Comparison of ENCODE assay signal across 1 mouse cellular context in the genomic region with DNA sequence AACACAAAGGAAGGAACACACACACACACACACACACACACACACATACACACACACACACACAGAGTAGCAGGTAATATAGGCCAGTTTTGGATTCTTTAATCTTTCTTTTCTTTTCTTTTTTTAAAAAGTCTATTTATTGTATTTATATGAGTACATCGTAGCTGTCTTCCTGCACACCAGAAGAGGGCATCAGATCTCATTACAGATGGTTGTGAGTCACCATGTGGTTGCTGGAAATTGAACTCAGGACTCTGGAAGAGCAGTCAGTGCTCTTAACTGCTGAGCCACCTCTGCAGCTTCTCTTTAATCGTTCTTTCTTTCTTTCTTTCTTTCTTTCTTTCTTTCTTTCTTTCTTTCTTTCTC.
TF ChIP-seq lines count a peak whose summit lies in the region.

No protein-coding gene starts in this region.

TF ChIP-seq in CH12.LX, 34 proteins besides CTCF, POLR2A, EP300 and RAD21:
- TF ChIP-seq MYC (IDR thresholded peaks at IDR 0.05; ENCODE audit: low read depth, low read length) (peak; percentile 87), JUND (conservative IDR thresholded peaks at IDR 0.05; ENCODE audit: low read depth, low read length) (0 out of 2 replicates have a peak, but pooled peaks have one; percentile 43), SMC3 (IDR thresholded peaks at IDR 0.05; ENCODE audit: low read depth, low read length) (peak; percentile 5; the same call in 1 of the 2 replicates)
TF ChIP-seq in CH12.LX: peak in this region for 3; not testable (repeated sequence) for 31.
